Comparison of ENCODE assay signal across 20 mouse cellular contexts in the genomic region with DNA sequence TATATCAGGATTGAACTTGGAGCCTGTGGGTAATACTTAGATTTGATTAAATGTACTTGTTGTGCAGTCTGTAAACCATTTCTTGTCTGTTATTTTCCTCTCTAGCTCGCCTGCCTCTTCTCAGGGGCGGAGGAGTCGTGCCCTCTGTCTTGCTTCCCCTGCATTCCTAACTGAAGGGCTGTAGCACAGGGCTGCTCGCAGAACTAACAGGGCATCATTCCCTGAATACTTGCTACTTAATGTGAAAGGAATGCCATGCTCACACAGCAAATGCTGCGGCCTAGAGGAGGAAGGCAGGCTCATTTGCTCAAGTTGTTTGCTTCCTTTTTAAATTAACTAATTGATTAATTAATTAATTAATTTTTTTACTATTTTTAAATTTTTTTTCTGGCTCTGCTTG. TPM values are rescaled to one million over a fixed set of nuclear protein-coding genes. Genes with fewer than 3 reads are reported as not detected.
DNase-seq lines count a peak whose midpoint lies in the region; ATAC-seq and TF ChIP-seq lines count a peak whose summit lies in the region.
"Had no signal": no experiment of that assay in that cellular context is flagged by ENCODE, and none has a peak within 500 bp of the region (broad histone marks: within the 10 kb centered on the region; RNA-seq: fewer than 3 reads in every experiment).

No protein-coding gene starts in this region.

- H3K4me3 ChIP-seq in heart, embryonic 14.5 days (ENCODE audit: control insufficient read depth in 1 of 2, insufficient read depth in 1 of 2, low read depth in 1 of 2, low read length in 2 of 2), result no peak overlapping the region
- H3K4me3 ChIP-seq in heart, adult 2 months, result no peak overlapping the region
- H3K4me3 ChIP-seq in lung, embryonic 14.5 days (ENCODE audit: low read depth, low read length), result no peak overlapping the region
- H3K4me3 ChIP-seq: embryonic facial prominence, embryonic 12.5 days; forebrain, embryonic 12.5 days; hindbrain, embryonic 12.5 days; kidney, embryonic 15.5 days; midbrain, embryonic 12.5 days had no signal

- H3K27ac ChIP-seq in heart, embryonic 14.5 days (replicated peaks in 1 of 2; ENCODE audit: control insufficient read depth in 1 of 2, insufficient read depth in 1 of 2, low read depth in 2 of 2, low read length in 2 of 2), result no peak overlapping the region; a peak in 1 of 4 replicates
- no peak overlapping the region for H3K27ac ChIP-seq in heart, adult 2 months
- no peak overlapping the region for H3K27ac ChIP-seq in lung, embryonic 14.5 days (ENCODE audit: low read depth)
- H3K27ac ChIP-seq: embryonic facial prominence, embryonic 12.5 days; forebrain, embryonic 12.5 days; hindbrain, embryonic 12.5 days; kidney, embryonic 15.5 days; liver, embryonic 14.5 days; midbrain, embryonic 12.5 days had no signal

- ATAC-seq in heart, embryonic 14.5 days (ENCODE audit: insufficient number of reproducible peaks, insufficient read depth, low FRiP score, low read depth), result peak; percentile 85
- ATAC-seq in lung, embryonic 14.5 days (ENCODE audit: insufficient read depth), result peak; percentile 93

- H3K79me2 ChIP-seq in heart, adult 2 months (replicated peaks; ENCODE audit: control insufficient read depth, insufficient read depth, low read length), result no peaks in the 10 kb centered on the region

- no peaks in the 10 kb centered on the region for H3K27me3 ChIP-seq in heart, embryonic 14.5 days (ENCODE audit: control insufficient read depth, insufficient read depth, low read length)
- no peaks in the 10 kb centered on the region for H3K27me3 ChIP-seq in heart, adult 2 months (ENCODE audit: control insufficient read depth, insufficient read depth, low read length)
- no peaks in the 10 kb centered on the region for H3K27me3 ChIP-seq in lung, embryonic 14.5 days (ENCODE audit: insufficient read depth, low read length)
- H3K27me3 ChIP-seq: embryonic facial prominence, embryonic 12.5 days; forebrain, embryonic 12.5 days; hindbrain, embryonic 12.5 days; kidney, embryonic 15.5 days; midbrain, embryonic 12.5 days had no signal

- WGBS in heart, embryonic 14.5 days, result 25% methylated on average over 5 of the region's 5 CpGs
- 49% methylated on average over 5 of the region's 5 CpGs for WGBS in heart, adult 2 months
- 37% methylated on average over 5 of the region's 5 CpGs for WGBS in lung, embryonic 14.5 days

- TF ChIP-seq POLR2A in heart, adult 2 months (IDR thresholded peaks at IDR 0.05; ENCODE audit: insufficient read depth, low read depth, low read length), result no peak

- no peak for TF ChIP-seq EP300 in heart, adult 2 months (IDR thresholded peaks at IDR 0.05; ENCODE audit: insufficient read depth, low read depth, low read length)

- no peaks in the 10 kb centered on the region for H3K36me3 ChIP-seq in heart, embryonic 14.5 days (ENCODE audit: control insufficient read depth, insufficient read depth, low read length)
- no peaks in the 10 kb centered on the region for H3K36me3 ChIP-seq in heart, adult 2 months (ENCODE audit: control insufficient read depth, insufficient read depth, low read length)
- no peaks in the 10 kb centered on the region for H3K36me3 ChIP-seq in lung, embryonic 14.5 days (ENCODE audit: insufficient read depth)
- H3K36me3 ChIP-seq: embryonic facial prominence, embryonic 12.5 days; forebrain, embryonic 12.5 days; hindbrain, embryonic 12.5 days; kidney, embryonic 15.5 days; midbrain, embryonic 12.5 days had no signal

- peaks cover 0 to 3% of the 10 kb centered on the region in 2 experiments; a peak in 2 of 4 replicates for H3K4me1 ChIP-seq in heart, embryonic 14.5 days (ENCODE audit: control insufficient read depth in 2 of 2, insufficient read depth in 2 of 2, low read length in 2 of 2)
- H3K4me1 ChIP-seq in heart, adult 2 months (ENCODE audit: control insufficient read depth, insufficient read depth, low read length), result no peaks in the 10 kb centered on the region
- no peaks in the 10 kb centered on the region for H3K4me1 ChIP-seq in lung, embryonic 14.5 days (ENCODE audit: insufficient read depth)
- H3K4me1 ChIP-seq: embryonic facial prominence, embryonic 12.5 days; forebrain, embryonic 12.5 days; hindbrain, embryonic 12.5 days; kidney, embryonic 15.5 days; midbrain, embryonic 12.5 days had no signal

- no peak for TF ChIP-seq CTCF in heart, adult 2 months (IDR thresholded peaks at IDR 0.05)
- no peak for TF ChIP-seq CTCF in lung, embryonic 14.5 days (IDR thresholded peaks at IDR 0.05; ENCODE audit: low read depth)

- no peak for DNase-seq in heart, adult 2 months
- peak; percentile 25 for DNase-seq in urinary bladder, postnatal 14 days (ENCODE audit: low spot score)
- no peak for DNase-seq in urinary bladder, postnatal 4 days (ENCODE audit: low spot score in 2 of 2)
- peak; percentile 52 for DNase-seq in lung, embryonic 14.5 days
- DNase-seq in yolk sac, embryonic 10.5 days (ENCODE audit: low spot score), result peak; percentile 9
- no peak for DNase-seq in frontal cortex, adult 2 months (ENCODE audit: extremely low spot score in 1 of 2, low spot score in 1 of 2)
- DNase-seq in liver, result no peak
- DNase-seq: adrenal gland, postnatal 14 days; cerebellum, adult 9-10 months; right cerebral cortex, postnatal 25 days; thymus, adult 18-20 months had no signal

- intact Hi-C loops in heart, adult 2 months (cut with DNase I), result no loop called here

- no peaks in the 10 kb centered on the region for H3K9me3 ChIP-seq in heart, embryonic 14.5 days (ENCODE audit: control insufficient read depth, low read length)
- no peaks in the 10 kb centered on the region for H3K9me3 ChIP-seq in lung, embryonic 14.5 days (ENCODE audit: low read depth, low read length)
- H3K9me3 ChIP-seq: embryonic facial prominence, embryonic 12.5 days; forebrain, embryonic 12.5 days; hindbrain, embryonic 12.5 days; kidney, embryonic 15.5 days; midbrain, embryonic 12.5 days had no signal

- no peak overlapping the region for H3K4me2 ChIP-seq in heart, embryonic 14.5 days (ENCODE audit: low read length)
- H3K4me2 ChIP-seq in lung, embryonic 14.5 days, result no peak overlapping the region
- H3K4me2 ChIP-seq: embryonic facial prominence, embryonic 12.5 days; forebrain, embryonic 12.5 days; hindbrain, embryonic 12.5 days; kidney, embryonic 15.5 days; midbrain, embryonic 12.5 days had no signal

- H3K9ac ChIP-seq in heart, embryonic 14.5 days (ENCODE audit: low read length), result no peak overlapping the region
- no peak overlapping the region for H3K9ac ChIP-seq in heart, adult 2 months (ENCODE audit: low read depth, low read length)
- no peak overlapping the region for H3K9ac ChIP-seq in lung, embryonic 14.5 days
- H3K9ac ChIP-seq: embryonic facial prominence, embryonic 12.5 days; forebrain, embryonic 12.5 days; hindbrain, embryonic 12.5 days; kidney, embryonic 15.5 days; liver, embryonic 14.5 days; midbrain, embryonic 12.5 days had no signal

RNA-seq across cellular contexts. Expression of a gene that starts 43.7 kb away (rescaled TPM):
- 0.09 and 0.41 TPM in 2 replicates for polyA plus RNA-seq in heart, embryonic 14.5 days (2014; fragmentation: Nextera tagmentation; extraction: Ambion mirVana)
- not detected for total RNA-seq in heart, adult 2 months (2021)
- 0.10 TPM in 1 of 2 replicates, not detected in the other for polyA plus RNA-seq in heart, adult 2 months (2012; rRNA removed)
- polyA plus RNA-seq in lung, embryonic 14.5 days (2014; fragmentation: Nextera tagmentation; extraction: Ambion mirVana), result 6.9 and 7.3 TPM in 2 replicates
- polyA plus RNA-seq in frontal cortex, adult 2 months (2012; rRNA removed), result 0.02 and 0.06 TPM in 2 replicates
- total RNA-seq: adrenal gland, postnatal 14 days; gastrocnemius, adult 8-10 months had no signal
- polyA plus RNA-seq: C2C12 had no signal

Comparison
In these comparisons a context has a peak if more than half of its experiments do, and no peak if none do; other contexts are left out.
1. DNase-seq: peak in urinary bladder, postnatal 14 days (single experiment), lung, embryonic 14.5 days (single experiment) and yolk sac, embryonic 10.5 days (single experiment); none in heart, adult 2 months (0 of 2), urinary bladder, postnatal 4 days (0 of 2), frontal cortex, adult 2 months (0 of 2) and liver (single experiment).